Mouse (Mus musculus) bone marrow macrophage, adult 2 months (primary cell): ENCODE measurements around the gene 1700015F17Rik.

Experiments
- CTCF ChIP-seq: IDR thresholded peaks from 2 replicates; pipeline ENCODE4 v1.5.1; 2012; ENCODE audit warnings: low read depth, mild to moderate bottlenecking, low read length, moderate library complexity
- POLR2A ChIP-seq: IDR thresholded peaks from 2 replicates; pipeline ENCODE4 v1.6.1; 2012; ENCODE audit warnings: mild to moderate bottlenecking, low read depth, low read length, borderline replicate concordance

GRCm38 (mm10) chr5:5507701-5508225, 28.8 kb upstream of the 1700015F17Rik start:
- peak; percentile 40; the same call in 1 of the 2 replicates for TF ChIP-seq CTCF
- no peak for TF ChIP-seq POLR2A
